Mouse (Mus musculus): ENCODE measurements at regions not wholly inside any gene's neighbourhood (a gene's known extent, or its start where the extent isn't known, plus 50 kb on each side); places are given as distances from the start of the nearest gene placed in this dataset.

- TF ChIP-seq POLR2A (IDR thresholded peaks at IDR 0.05; ENCODE audit: borderline replicate concordance, extremely low read depth, low read depth, low read length) (no peak), CTCF (IDR thresholded peaks at IDR 0.05; ENCODE audit: insufficient read depth, low read length) (no peak)
Observed at GRCm38 (mm10) chr5:50196423-50196822, 137.6 kb upstream of the Adgra3 start.
